Mouse (Mus musculus) bone marrow, adult 2 months (tissue): ENCODE measurements at regions not wholly inside any gene's neighbourhood (a gene's known extent, or its start where the extent isn't known, plus 50 kb on each side); places are given as distances from the start of the nearest gene placed in this dataset.

Experiments
- CTCF ChIP-seq: fragments of 200-500 bp; IDR thresholded peaks from 2 replicates; pipeline ENCODE4 v1.5.1; 2011; ENCODE audit warnings: low read length, control low read depth; ENCODE audit not compliant: control insufficient read depth, insufficient read depth
- POLR2A ChIP-seq: fragments of 200-500 bp; IDR thresholded peaks from 2 replicates; pipeline ENCODE4 v1.6.1; 2011; ENCODE audit warnings: low read depth, mild to moderate bottlenecking, control low read depth, low read length, borderline replicate concordance; ENCODE audit not compliant: control insufficient read depth

DNA sequence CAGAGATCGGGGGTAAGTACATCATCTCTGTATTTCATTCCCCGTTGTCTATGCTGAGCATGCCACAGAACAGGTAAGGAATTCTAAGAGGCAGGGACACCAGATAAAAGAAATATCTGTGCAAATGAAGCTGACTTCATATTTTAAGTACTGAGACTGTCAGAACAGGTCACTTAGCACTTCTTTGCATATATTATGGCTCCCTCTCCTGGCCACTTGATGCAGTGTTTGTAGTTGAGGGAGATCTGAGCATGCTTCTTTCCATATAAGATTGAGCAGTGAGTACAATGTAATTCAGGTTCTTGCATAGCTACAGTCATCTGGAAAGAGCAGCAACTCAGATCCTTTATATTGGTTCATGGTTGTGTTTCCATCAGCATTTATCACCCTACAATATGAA is 1033.4 kb downstream of the Rpia start:
- TF ChIP-seq CTCF (no peak), POLR2A (no peak)
